Mouse (Mus musculus) limb, embryonic 15.5 days (tissue): ENCODE measurements around the gene Hnrnpm. TPM values are rescaled to one million over a fixed set of nuclear protein-coding genes. Genes with fewer than 3 reads are reported as not detected.
A peak's percentile ranks its signal among the peaks of the same experiment; 100 is the strongest.

Experiments
- ATAC-seq: fragments of 200-750 bp; cut with Nextera tagmentation; 2 replicates; pipeline ENCODE4 v1.8.0; 2017; ENCODE audit warnings: low read depth, moderate TSS enrichment; ENCODE audit not compliant: insufficient number of reproducible peaks, low FRiP score, low TSS enrichment
- H3K27ac ChIP-seq: fragments of 300-500 bp; sonication (generic); 2 replicates; pipeline ENCODE4 v1.5.1; 2015; ENCODE audit warnings: moderate library complexity, mild to moderate bottlenecking, inconsistent platforms
- H3K27me3 ChIP-seq: fragments of 300-500 bp; sonication (generic); 2 replicates; pipeline ENCODE4 v1.6.1; 2015; ENCODE audit warnings: inconsistent platforms
- H3K36me3 ChIP-seq: fragments of 300-500 bp; sonication (generic); 2 replicates; pipeline ENCODE4 v1.6.1; 2015; ENCODE audit warnings: inconsistent platforms
- H3K4me1 ChIP-seq: fragments of 300-500 bp; sonication (generic); 2 replicates; pipeline ENCODE4 v1.6.1; 2015; ENCODE audit warnings: inconsistent platforms
- H3K4me2 ChIP-seq: fragments of 300-500 bp; sonication (generic); 2 replicates; pipeline ENCODE4 v1.6.1; 2015; ENCODE audit warnings: mild to moderate bottlenecking, inconsistent platforms
- H3K4me3 ChIP-seq: fragments of 300-500 bp; sonication (generic); 2 replicates; pipeline ENCODE4 v1.5.1; 2015; ENCODE audit warnings: mild to moderate bottlenecking, inconsistent platforms
- H3K9ac ChIP-seq: fragments of 300-500 bp; sonication (generic); 2 replicates; pipeline ENCODE4 v1.6.1; 2015; ENCODE audit warnings: inconsistent platforms
- H3K9me3 ChIP-seq: fragments of 300-500 bp; sonication (generic); 2 replicates; pipeline ENCODE4 v1.6.1; 2016; ENCODE audit warnings: inconsistent platforms
- WGBS: fragments of 180-500 bp; shearing (Covaris S2); methylation state at CpG from one replicate; pipeline ENCODE4 v1.1.7; 2015; 5-methylcytosine and 5-hydroxymethylcytosine counted together
- polyA plus RNA-seq: library from polyadenylated mRNA; unstranded; fragments of >200 nt; fragmentation: Nextera tagmentation; extraction: Ambion mirVana; gene quantifications from 2 replicates; pipeline ENCODE4 v1.2.1, GENCODE M21; 2015

Gene Hnrnpm
- polyA plus RNA-seq, 1 experiment from 2014 or later = 274 TPM

GRCm38 (mm10) chr17:33713271-33713670, 26.6 kb upstream of the Hnrnpm start:
- Histone ChIP-seq H3K27ac (no peak overlapping the region), H3K36me3 (peaks cover 13% of the 10 kb centered on the region), H3K9me3 (no peaks in the 10 kb centered on the region), H3K4me1 (peaks cover 7% of the 10 kb centered on the region; the same call in 1 of the 2 replicates), H3K4me2 (no peak overlapping the region), H3K9ac (no peak overlapping the region), H3K4me3 (no peak overlapping the region), H3K27me3 (no peaks in the 10 kb centered on the region)
- ATAC-seq = no peak
- WGBS = 82% methylated on average over 5 of the region's 5 CpGs

DNA sequence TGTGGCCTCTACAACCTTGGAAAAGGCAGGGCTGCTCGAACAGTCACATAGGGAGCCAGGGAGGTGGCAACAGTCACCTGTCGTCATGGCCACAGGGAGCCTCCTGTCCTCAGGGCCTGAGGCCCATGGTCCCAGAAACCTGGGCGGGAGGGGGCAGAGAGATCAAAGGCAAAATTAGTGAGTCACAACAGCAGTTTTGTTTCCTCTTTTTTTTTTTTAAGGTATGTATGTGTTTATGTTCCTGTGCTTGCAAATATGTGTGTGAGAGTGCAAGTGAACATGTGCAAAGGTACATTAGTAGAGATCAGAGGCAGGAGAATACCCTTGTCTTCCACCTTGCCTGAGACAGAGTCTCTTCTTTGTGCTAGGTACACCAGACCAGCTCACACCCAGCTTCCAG, 23.2 kb upstream of the Hnrnpm start:
- ATAC-seq = no peak
- no peaks in the 10 kb centered on the region for H3K4me1 ChIP-seq
- H3K36me3 ChIP-seq = peaks cover 20% of the 10 kb centered on the region
- no peak overlapping the region for H3K27ac ChIP-seq
- H3K27me3 ChIP-seq = no peaks in the 10 kb centered on the region
- no peak overlapping the region for H3K4me2 ChIP-seq
- no peak overlapping the region for H3K9ac ChIP-seq
- no peak overlapping the region for H3K4me3 ChIP-seq
- WGBS = 78% methylated on average over 3 of the region's 3 CpGs
- no peaks in the 10 kb centered on the region for H3K9me3 ChIP-seq

DNA sequence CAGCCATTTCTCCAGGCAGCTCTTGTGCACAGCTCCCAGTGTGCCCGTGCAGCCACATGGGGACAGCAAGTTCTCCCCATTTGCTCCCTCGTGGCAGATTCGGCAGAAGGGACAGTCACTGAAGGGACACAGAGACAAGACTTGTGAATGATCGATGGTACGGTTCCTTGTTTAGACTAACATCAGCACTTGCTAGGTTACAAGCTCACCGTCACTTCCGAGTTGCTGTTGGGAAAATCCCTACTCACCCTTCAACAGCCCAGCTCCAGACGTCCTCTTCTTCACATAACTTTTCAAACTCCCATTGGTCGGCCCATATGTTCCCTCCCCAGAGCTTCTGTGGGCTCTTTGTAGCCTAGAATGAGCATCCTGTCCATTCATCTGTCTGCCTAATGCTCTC, 16.4 kb upstream of the Hnrnpm start:
- Histone ChIP-seq H3K27ac (no peak overlapping the region), H3K27me3 (no peaks in the 10 kb centered on the region), H3K4me3 (no peak overlapping the region), H3K36me3 (peaks cover 20% of the 10 kb centered on the region), H3K4me2 (no peak overlapping the region), H3K4me1 (no peaks in the 10 kb centered on the region), H3K9ac (no peak overlapping the region), H3K9me3 (no peaks in the 10 kb centered on the region)
- 85% methylated on average over 9 of the region's 9 CpGs for WGBS
- no peak for ATAC-seq

- Histone ChIP-seq H3K27me3 (no peaks in the 10 kb centered on the region), H3K4me2 (no peak overlapping the region), H3K4me3 (no peak overlapping the region), H3K36me3 (peaks cover 27% of the 10 kb centered on the region), H3K9ac (no peak overlapping the region), H3K27ac (no peak overlapping the region), H3K4me1 (no peaks in the 10 kb centered on the region), H3K9me3 (no peaks in the 10 kb centered on the region)
- ATAC-seq = no peak
- whole genome bisulfite sequencing = 85% methylated on average over 1 of the region's 1 CpGs
These were observed 15.5 kb upstream of the Hnrnpm start for GRCm38 (mm10) chr17:33702178-33702577.

GRCm38 (mm10) chr17:33695471-33695870, 8.8 kb upstream of the Hnrnpm start:
- Histone ChIP-seq H3K4me1 (no peaks in the 10 kb centered on the region), H3K9ac (no peak overlapping the region), H3K27me3 (no peaks in the 10 kb centered on the region), H3K27ac (no peak overlapping the region), H3K36me3 (peaks cover 28% of the 10 kb centered on the region), H3K4me2 (no peak overlapping the region), H3K4me3 (no peak overlapping the region), H3K9me3 (no peaks in the 10 kb centered on the region)
- ATAC-seq = no peak
- WGBS = 55% methylated on average over 1 of the region's 1 CpGs

- no peaks in the 10 kb centered on the region for H3K36me3 ChIP-seq
- peak overlapping the region; percentile 97 for H3K9ac ChIP-seq
- no peaks in the 10 kb centered on the region for H3K27me3 ChIP-seq
- peak overlapping the region; percentile 91 for H3K4me3 ChIP-seq
- under 1% methylated on average over 42 of the region's 42 CpGs for WGBS
- peaks cover 25% of the 10 kb centered on the region for H3K4me1 ChIP-seq
- peak; percentile 97 for ATAC-seq
- H3K9me3 ChIP-seq = no peaks in the 10 kb centered on the region
- peak overlapping the region; percentile 72 for H3K4me2 ChIP-seq
- H3K27ac ChIP-seq = peak overlapping the region; percentile 96
These were observed 1.4 kb downstream of the Hnrnpm start for GRCm38 (mm10) chr17:33685249-33685653.

- under 1% methylated on average over 44 of the region's 44 CpGs for WGBS
- Histone ChIP-seq H3K9me3 (no peaks in the 10 kb centered on the region), H3K4me1 (peaks cover 25% of the 10 kb centered on the region), H3K9ac (peak overlapping the region; percentile 97), H3K4me3 (peak overlapping the region; percentile 91), H3K27me3 (no peaks in the 10 kb centered on the region), H3K36me3 (no peaks in the 10 kb centered on the region), H3K4me2 (peak overlapping the region; percentile 72), H3K27ac (peak overlapping the region; percentile 96)
- ATAC-seq = peak; percentile 66; the same call in 1 of the 2 replicates
These were observed 1.9 kb downstream of the Hnrnpm start for GRCm38 (mm10) chr17:33684671-33685231.

- H3K4me1 ChIP-seq = peaks cover 28% of the 10 kb centered on the region
- 0 out of 2 replicates have a peak, but pooled peaks cover 8% of the 10 kb centered on the region for H3K36me3 ChIP-seq
- H3K27ac ChIP-seq = no peak overlapping the region
- H3K27me3 ChIP-seq = no peaks in the 10 kb centered on the region
- H3K4me2 ChIP-seq = no peak overlapping the region
- no peak overlapping the region for H3K9ac ChIP-seq
- ATAC-seq = no peak
- H3K4me3 ChIP-seq = no peak overlapping the region
- H3K9me3 ChIP-seq = no peaks in the 10 kb centered on the region
These were observed 4.9 kb downstream of the Hnrnpm start for GRCm38 (mm10) chr17:33681767-33682166.

- ATAC-seq = no peak
- H3K9me3 ChIP-seq = no peaks in the 10 kb centered on the region
- peaks cover 25% of the 10 kb centered on the region for H3K4me1 ChIP-seq
- no peak overlapping the region for H3K9ac ChIP-seq
- H3K4me3 ChIP-seq = no peak overlapping the region
- H3K27ac ChIP-seq = no peak overlapping the region
- H3K36me3 ChIP-seq = peaks cover 16% of the 10 kb centered on the region; the same call in 1 of the 2 replicates
- H3K27me3 ChIP-seq = no peaks in the 10 kb centered on the region
- no peak overlapping the region for H3K4me2 ChIP-seq
These were observed 7.9 kb downstream of the Hnrnpm start for GRCm38 (mm10) chr17:33678771-33679170.

GRCm38 (mm10) chr17:33676086-33676485, 10.6 kb downstream of the Hnrnpm start:
- Histone ChIP-seq H3K27me3 (no peaks in the 10 kb centered on the region), H3K4me2 (no peak overlapping the region), H3K4me3 (no peak overlapping the region), H3K4me1 (peaks cover 9% of the 10 kb centered on the region; the same call in 1 of the 2 replicates), H3K9ac (no peak overlapping the region), H3K9me3 (no peaks in the 10 kb centered on the region), H3K36me3 (peaks cover 16% of the 10 kb centered on the region), H3K27ac (no peak overlapping the region)
- WGBS = 92% methylated on average over 2 of the region's 2 CpGs
- no peak for ATAC-seq

GRCm38 (mm10) chr17:33675452-33675851, 11.2 kb downstream of the Hnrnpm start:
- H3K36me3 ChIP-seq = peaks cover 16% of the 10 kb centered on the region
- H3K27me3 ChIP-seq = no peaks in the 10 kb centered on the region
- peaks cover 9% of the 10 kb centered on the region; the same call in 1 of the 2 replicates for H3K4me1 ChIP-seq
- no peak overlapping the region for H3K9ac ChIP-seq
- no peaks in the 10 kb centered on the region for H3K9me3 ChIP-seq
- ATAC-seq = no peak
- no peak overlapping the region for H3K27ac ChIP-seq
- H3K4me3 ChIP-seq = no peak overlapping the region
- no peak overlapping the region for H3K4me2 ChIP-seq

GRCm38 (mm10) chr17:33673837-33674236, 12.8 kb downstream of the Hnrnpm start:
- Histone ChIP-seq H3K9ac (no peak overlapping the region), H3K36me3 (peaks cover 16% of the 10 kb centered on the region), H3K4me3 (no peak overlapping the region), H3K4me2 (no peak overlapping the region), H3K27me3 (no peaks in the 10 kb centered on the region), H3K27ac (no peak overlapping the region), H3K4me1 (peaks cover 6% of the 10 kb centered on the region; the same call in 1 of the 2 replicates), H3K9me3 (no peaks in the 10 kb centered on the region)
- ATAC-seq = no peak
- 69% methylated on average over 1 of the region's 1 CpGs for WGBS

GRCm38 (mm10) chr17:33669681-33670080, 17.0 kb downstream of the Hnrnpm start:
- WGBS = 86% methylated on average over 3 of the region's 3 CpGs
- ATAC-seq = no peak

More at GRCm38 (mm10) chr17:33669681-33670080, 17.0 kb downstream of the Hnrnpm start:
- Histone ChIP-seq H3K27me3 (no peaks in the 10 kb centered on the region), H3K4me2 (no peak overlapping the region), H3K36me3 (peaks cover 27% of the 10 kb centered on the region), H3K9me3 (no peaks in the 10 kb centered on the region), H3K9ac (no peak overlapping the region), H3K4me3 (no peak overlapping the region), H3K4me1 (no peaks in the 10 kb centered on the region; the same call in 1 of the 2 replicates), H3K27ac (no peak overlapping the region)
